Mouse (Mus musculus) neural tube, embryonic 12.5 days (tissue): Measurements from ENCODE around the gene Ankrd39. TPM values are rescaled to one million over a fixed set of nuclear protein-coding genes. Genes with fewer than 3 reads are reported as not detected.

Experiments
- ATAC-seq: fragments of 200-750 bp; cut with Nextera tagmentation; 2 replicates; pipeline ENCODE4 v1.8.0; 2017; ENCODE audit warnings: low read depth, mild to moderate bottlenecking, moderate TSS enrichment, moderate library complexity; ENCODE audit not compliant: low FRiP score
- H3K27ac ChIP-seq: fragments of 300-500 bp; sonication (generic); 2 replicates; pipeline ENCODE4 v1.5.1; 2016
- H3K27me3 ChIP-seq: fragments of 300-500 bp; sonication (generic); replicated peaks from 2 replicates; pipeline ENCODE4 v1.6.1; 2016; ENCODE audit warnings: mild to moderate bottlenecking
- H3K36me3 ChIP-seq: fragments of 300-500 bp; sonication (generic); 2 replicates; pipeline ENCODE4 v1.6.1; 2016; ENCODE audit warnings: mild to moderate bottlenecking
- H3K4me1 ChIP-seq: fragments of 300-500 bp; sonication (generic); 2 replicates; pipeline ENCODE4 v1.6.1; 2016
- H3K4me2 ChIP-seq: fragments of 300-500 bp; sonication (generic); replicated peaks from 2 replicates; pipeline ENCODE4 v1.6.1; 2016; ENCODE audit warnings: mild to moderate bottlenecking
- H3K4me3 ChIP-seq: fragments of 300-500 bp; sonication (generic); 2 replicates; pipeline ENCODE4 v1.5.1; 2016
- H3K9ac ChIP-seq: fragments of 300-500 bp; sonication (generic); 2 replicates; pipeline ENCODE4 v1.6.1; 2016; ENCODE audit warnings: mild to moderate bottlenecking
- H3K9me3 ChIP-seq: fragments of 300-500 bp; sonication (generic); 2 replicates; pipeline ENCODE4 v1.6.1; 2016; ENCODE audit warnings: mild to moderate bottlenecking
- WGBS: fragments of 180-500 bp; shearing (Covaris S2); methylation state at CpG from one replicate; pipeline ENCODE4 v1.1.7; 2016; 5-methylcytosine and 5-hydroxymethylcytosine counted together
- polyA plus RNA-seq: library from polyadenylated mRNA; unstranded; fragments of >200 nt; fragmentation: Nextera tagmentation; extraction: Ambion mirVana; gene quantifications from 2 replicates; pipeline ENCODE4 v1.2.1, GENCODE M21; 2016

The Ankrd39 gene
- polyA plus RNA-seq, 1 experiment from 2014 or later, result 18.6 TPM

- Histone ChIP-seq H3K4me3 (peak within 1 kb of the TSS; percentile 91), H3K36me3 (peaks cover 20% of the 10 kb centered on the region), H3K27ac (peak within 1 kb of the TSS; percentile 98), H3K4me2 (peak within 1 kb of the TSS; percentile 95), H3K9ac (peak within 1 kb of the TSS; percentile 98), H3K4me1 (peaks cover 39% of the 10 kb centered on the region), H3K27me3 (no peaks in the 10 kb centered on the region; the same call in 1 of the 2 replicates), H3K9me3 (no peaks in the 10 kb centered on the region)
- peak; percentile 63 for ATAC-seq
- WGBS, result under 1% methylated on average over 67 of the region's 69 CpGs
Measured at GRCm38 (mm10) chr1:36558031-36558993, 11.1 kb upstream of the Ankrd39 start, which contains the start of gene Sema4c. Gene Sema4c, minus strand, starts transcription at chr1:36558349.

GRCm38 (mm10) chr1:36557457-36558011 lies 10.3 kb upstream of the Ankrd39 start:
- H3K36me3 ChIP-seq, result peaks cover 28% of the 10 kb centered on the region

GRCm38 (mm10) chr1:36556553-36557456 lies 9.6 kb upstream of the Ankrd39 start:
- under 1% methylated on average over 52 of the region's 52 CpGs for WGBS

More at GRCm38 (mm10) chr1:36557457-36558011, 10.3 kb upstream of the Ankrd39 start:
- Histone ChIP-seq H3K27ac (peak overlapping the region; percentile 98), H3K4me2 (peak overlapping the region; percentile 95), H3K4me3 (peak overlapping the region; percentile 91), H3K9me3 (no peaks in the 10 kb centered on the region), H3K4me1 (peaks cover 39% of the 10 kb centered on the region), H3K27me3 (no peaks in the 10 kb centered on the region), H3K9ac (peak overlapping the region; percentile 98)
- peak; percentile 50 for ATAC-seq
- under 1% methylated on average over 48 of the region's 48 CpGs for WGBS

GRCm38 (mm10) chr1:36555798-36556395 lies 8.7 kb upstream of the Ankrd39 start:
- Histone ChIP-seq H3K36me3 (peaks cover 44% of the 10 kb centered on the region), H3K27me3 (no peaks in the 10 kb centered on the region), H3K9ac (peak overlapping the region; percentile 98), H3K9me3 (no peaks in the 10 kb centered on the region), H3K4me2 (peak overlapping the region; percentile 95), H3K27ac (peak overlapping the region; percentile 98), H3K4me1 (peaks cover 41% of the 10 kb centered on the region), H3K4me3 (peak overlapping the region; percentile 91)
- 3% methylated on average over 8 of the region's 8 CpGs for WGBS
- ATAC-seq, result no peak

More at GRCm38 (mm10) chr1:36556553-36557456, 9.6 kb upstream of the Ankrd39 start:
- Histone ChIP-seq H3K9ac (peak overlapping the region; percentile 98), H3K27me3 (no peaks in the 10 kb centered on the region), H3K4me1 (peaks cover 39% of the 10 kb centered on the region), H3K36me3 (peaks cover 35% of the 10 kb centered on the region), H3K4me3 (peak overlapping the region; percentile 91), H3K4me2 (peak overlapping the region; percentile 95), H3K27ac (peak overlapping the region; percentile 98), H3K9me3 (no peaks in the 10 kb centered on the region)
- ATAC-seq, result peak; percentile 80

GRCm38 (mm10) chr1:36554633-36555399 lies 7.6 kb upstream of the Ankrd39 start:
- no peaks in the 10 kb centered on the region for H3K27me3 ChIP-seq
- peaks cover 44% of the 10 kb centered on the region for H3K4me1 ChIP-seq

GRCm38 (mm10) chr1:36552506-36552905 lies 5.3 kb upstream of the Ankrd39 start:
- Histone ChIP-seq H3K9me3 (no peaks in the 10 kb centered on the region), H3K27ac (no peak overlapping the region), H3K27me3 (no peaks in the 10 kb centered on the region), H3K4me3 (no peak overlapping the region), H3K4me2 (no peak overlapping the region), H3K4me1 (peaks cover 52% of the 10 kb centered on the region), H3K36me3 (peaks cover 72% of the 10 kb centered on the region), H3K9ac (no peak overlapping the region)
- no peak for ATAC-seq
- WGBS, result 91% methylated on average over 16 of the region's 16 CpGs

More at GRCm38 (mm10) chr1:36554633-36555399, 7.6 kb upstream of the Ankrd39 start:
- H3K36me3 ChIP-seq, result peaks cover 55% of the 10 kb centered on the region
- H3K27ac ChIP-seq, result 0 out of 2 replicates have a peak overlapping the region, but pooled peaks have one; percentile 98
- H3K4me3 ChIP-seq, result peak overlapping the region; percentile 91
- peak overlapping the region; percentile 98 for H3K9ac ChIP-seq
- H3K9me3 ChIP-seq, result no peaks in the 10 kb centered on the region
- 61% methylated on average over 21 of the region's 21 CpGs for WGBS
- no peak for ATAC-seq
- peak overlapping the region; percentile 95 for H3K4me2 ChIP-seq

- Histone ChIP-seq H3K9me3 (no peaks in the 10 kb centered on the region), H3K4me1 (peaks cover 55% of the 10 kb centered on the region), H3K4me2 (no peak overlapping the region), H3K27ac (no peak overlapping the region), H3K27me3 (no peaks in the 10 kb centered on the region), H3K4me3 (no peak overlapping the region), H3K9ac (no peak overlapping the region), H3K36me3 (peaks cover 72% of the 10 kb centered on the region)
- ATAC-seq, result no peak
- 91% methylated on average over 17 of the region's 17 CpGs for WGBS
Measured at GRCm38 (mm10) chr1:36551904-36552303, 4.7 kb upstream of the Ankrd39 start.

GRCm38 (mm10) chr1:36550075-36550863 lies 3.0 kb upstream of the Ankrd39 start:
- 80% methylated on average over 20 of the region's 20 CpGs for WGBS
- Histone ChIP-seq H3K4me1 (peaks cover 53% of the 10 kb centered on the region), H3K27ac (no peak overlapping the region), H3K36me3 (peaks cover 71% of the 10 kb centered on the region), H3K4me2 (no peak overlapping the region), H3K9ac (no peak overlapping the region), H3K4me3 (no peak overlapping the region), H3K9me3 (no peaks in the 10 kb centered on the region), H3K27me3 (no peaks in the 10 kb centered on the region)
- no peak for ATAC-seq

- H3K4me1 ChIP-seq, result peaks cover 45% of the 10 kb centered on the region
Measured at GRCm38 (mm10) chr1:36549491-36549890, 2.2 kb upstream of the Ankrd39 start.

GRCm38 (mm10) chr1:36548771-36549170 lies 1.5 kb upstream of the Ankrd39 start:
- 0 out of 2 replicates have a peak overlapping the region, but pooled peaks have one; percentile 18 for H3K9ac ChIP-seq
- H3K27ac ChIP-seq, result no peak overlapping the region

More at GRCm38 (mm10) chr1:36549491-36549890, 2.2 kb upstream of the Ankrd39 start:
- 83% methylated on average over 18 of the region's 18 CpGs for WGBS
- Histone ChIP-seq H3K36me3 (peaks cover 63% of the 10 kb centered on the region), H3K9me3 (no peaks in the 10 kb centered on the region), H3K27me3 (no peaks in the 10 kb centered on the region), H3K27ac (no peak overlapping the region), H3K9ac (no peak overlapping the region; the same call in 1 of the 2 replicates), H3K4me3 (no peak overlapping the region), H3K4me2 (no peak overlapping the region)
- no peak for ATAC-seq

More at GRCm38 (mm10) chr1:36548771-36549170, 1.5 kb upstream of the Ankrd39 start:
- ATAC-seq, result no peak
- H3K4me3 ChIP-seq, result no peak overlapping the region
- H3K4me2 ChIP-seq, result peak overlapping the region; percentile 35
- WGBS, result 62% methylated on average over 8 of the region's 8 CpGs
- H3K27me3 ChIP-seq, result no peaks in the 10 kb centered on the region
- no peaks in the 10 kb centered on the region for H3K9me3 ChIP-seq
- H3K4me1 ChIP-seq, result peaks cover 38% of the 10 kb centered on the region
- peaks cover 56% of the 10 kb centered on the region for H3K36me3 ChIP-seq
